Mouse (Mus musculus) lung, adult 2 months (tissue): ENCODE data around the gene Cdh22. TPM values are rescaled to one million over a fixed set of nuclear protein-coding genes. Genes with fewer than 3 reads are reported as not detected.

Source experiments
- DNase-seq: peaks from one replicate; pipeline ENCODE4 v3.0.0; 2022
- H3K4me1 ChIP-seq: fragments of 200-500 bp; 2 replicates; pipeline ENCODE4 v1.6.1; 2011; ENCODE audit warnings: low read length; ENCODE audit not compliant: control insufficient read depth, insufficient read depth
- H3K4me3 ChIP-seq: fragments of 200-500 bp; replicated peaks from 2 replicates; pipeline ENCODE3; 2011; ENCODE audit warnings: low read depth, mild to moderate bottlenecking, control low read depth, low read length; ENCODE audit errors: extremely low read depth
- CTCF ChIP-seq: fragments of 200-500 bp; IDR thresholded peaks from 2 replicates; pipeline ENCODE4 v1.5.1; 2011; ENCODE audit warnings: mild to moderate bottlenecking, low read length, control low read depth; ENCODE audit not compliant: insufficient read depth
- POLR2A ChIP-seq: fragments of 200-500 bp; IDR thresholded peaks from 2 replicates; pipeline ENCODE4 v1.6.1; 2011; ENCODE audit warnings: low read depth, mild to moderate bottlenecking, control low read depth, low read length, borderline replicate concordance; ENCODE audit errors: extremely low read depth
- WGBS: fragments of 180-500 bp; shearing (Covaris S2); methylation state at CpG from one replicate; pipeline ENCODE4 v1.1.7; 2018; 5-methylcytosine and 5-hydroxymethylcytosine counted together
- polyA plus RNA-seq: library from polyadenylated mRNA; depleted of rRNA; stranded (reverse); fragments of >200 nt; gene quantifications from 2 replicates; pipeline ENCODE4 v1.2.3, GENCODE M21; 2012

Gene Cdh22
- polyA plus RNA-seq, 1 experiment: 2.0 TPM

- no peak for DNase-seq
- TF ChIP-seq POLR2A (no peak), CTCF (no peak)
- 78% methylated on average over 8 of the region's 8 CpGs for WGBS
- Histone ChIP-seq H3K4me3 (no peak overlapping the region), H3K4me1 (no peaks in the 10 kb centered on the region)
These were observed 18.6 kb upstream of the Cdh22 start for GRCm38 (mm10) chr2:165253269-165253668.

- no peak for TF ChIP-seq CTCF
- TF ChIP-seq POLR2A: no peak
- Histone ChIP-seq H3K4me1 (no peaks in the 10 kb centered on the region), H3K4me3 (no peak overlapping the region)
- WGBS: 50% methylated on average over 9 of the region's 9 CpGs
- DNase-seq: no peak
These were observed 18.1 kb upstream of the Cdh22 start for GRCm38 (mm10) chr2:165252801-165253200.

GRCm38 (mm10) chr2:165252381-165252780 lies 17.7 kb upstream of the Cdh22 start:
- Histone ChIP-seq H3K4me1 (no peaks in the 10 kb centered on the region), H3K4me3 (no peak overlapping the region)
- no peak for TF ChIP-seq CTCF
- no peak for TF ChIP-seq POLR2A
- DNase-seq: no peak
- WGBS: 71% methylated on average over 8 of the region's 8 CpGs

GRCm38 (mm10) chr2:165250903-165251302 lies 16.2 kb upstream of the Cdh22 start:
- DNase-seq: no peak
- WGBS: 11% methylated on average over 1 of the region's 1 CpGs
- no peak for TF ChIP-seq CTCF
- Histone ChIP-seq H3K4me1 (no peaks in the 10 kb centered on the region), H3K4me3 (no peak overlapping the region)

- Histone ChIP-seq H3K4me1 (no peaks in the 10 kb centered on the region), H3K4me3 (no peak overlapping the region)
- WGBS: 24% methylated on average over 3 of the region's 3 CpGs
- TF ChIP-seq CTCF (no peak), POLR2A (no peak)
- no peak for DNase-seq
These were observed 14.3 kb upstream of the Cdh22 start for GRCm38 (mm10) chr2:165248967-165249366.

GRCm38 (mm10) chr2:165246349-165246748 lies 11.7 kb upstream of the Cdh22 start:
- TF ChIP-seq CTCF (no peak), POLR2A (no peak)
- no peak overlapping the region for H3K4me3 ChIP-seq
- H3K4me1 ChIP-seq: no peaks in the 10 kb centered on the region
- 40% methylated on average over 11 of the region's 11 CpGs for WGBS
- DNase-seq: no peak

- Histone ChIP-seq H3K4me1 (no peaks in the 10 kb centered on the region), H3K4me3 (no peak overlapping the region)
- WGBS: 18% methylated on average over 11 of the region's 11 CpGs
- no peak for TF ChIP-seq CTCF
- no peak for TF ChIP-seq POLR2A
- DNase-seq: no peak
These were observed 8.6 kb upstream of the Cdh22 start for GRCm38 (mm10) chr2:165243122-165243720.

- 12% methylated on average over 13 of the region's 13 CpGs for WGBS
These were observed 7.9 kb upstream of the Cdh22 start for GRCm38 (mm10) chr2:165242575-165242974.

GRCm38 (mm10) chr2:165241786-165242185 lies 7.1 kb upstream of the Cdh22 start:
- 29% methylated on average over 7 of the region's 7 CpGs for WGBS
- no peak overlapping the region for H3K4me3 ChIP-seq
- no peaks in the 10 kb centered on the region for H3K4me1 ChIP-seq
- DNase-seq: no peak
- no peak for TF ChIP-seq CTCF
- TF ChIP-seq POLR2A: no peak

More at GRCm38 (mm10) chr2:165242575-165242974, 7.9 kb upstream of the Cdh22 start:
- Histone ChIP-seq H3K4me3 (no peak overlapping the region), H3K4me1 (no peaks in the 10 kb centered on the region)
- TF ChIP-seq POLR2A (no peak), CTCF (no peak)
- no peak for DNase-seq

- WGBS: 21% methylated on average over 8 of the region's 8 CpGs
- no peak for TF ChIP-seq CTCF
- TF ChIP-seq POLR2A: no peak
- H3K4me3 ChIP-seq: no peak overlapping the region
- no peaks in the 10 kb centered on the region for H3K4me1 ChIP-seq
- DNase-seq: no peak
These were observed 5.7 kb upstream of the Cdh22 start for GRCm38 (mm10) chr2:165240371-165240770.
